Mouse (Mus musculus) liver, embryonic 18 days (tissue): Measurements from ENCODE around the gene Agxt2. TPM values are rescaled to one million over a fixed set of nuclear protein-coding genes. Genes with fewer than 3 reads are reported as not detected.

ENCODE experiments used
- polyA plus RNA-seq: library from polyadenylated mRNA; depleted of rRNA; stranded (reverse); fragments of >200 nt; gene quantifications from 2 replicates; pipeline ENCODE4 v1.2.3, GENCODE M21; 2012; rRNA removed

Agxt2 gene
- 31.3 and 33.9 TPM in 2 replicates for polyA plus RNA-seq

GRCm38 (mm10) chr15:10358039-10358948 is at the start of gene Agxt2:
Gene Agxt2 (plus strand): TSS chr15:10358532.

GRCm38 (mm10) chr15:10325080-10325479 is 33.3 kb upstream of the Agxt2 start, which contains the start of gene Gm21973:
Gene Gm21973 (plus strand): TSS chr15:10325380.

Other genes with a start within 250 kb of the Agxt2 start
- gene Prlr, start 181.3 kb upstream of the Agxt2 start, polyA plus RNA-seq, result 14.7 and 18.6 TPM in 2 replicates
- gene Gm21973, start 33.2 kb upstream of the Agxt2 start, polyA plus RNA-seq, result 0.30 and 0.34 TPM in 2 replicates
- 5.3 and 6.0 TPM in 2 replicates for gene Dnajc21, start 112.0 kb downstream of the Agxt2 start, polyA plus RNA-seq
- 12.2 and 13.1 TPM in 2 replicates for gene Brix1, start 127.4 kb downstream of the Agxt2 start, polyA plus RNA-seq
- 9.6 and 10.5 TPM in 2 replicates for gene Rad1, start 127.5 kb downstream of the Agxt2 start, polyA plus RNA-seq
- gene Ttc23l, start 200.1 kb downstream of the Agxt2 start, polyA plus RNA-seq, result not detected in 2 replicates